Mouse (Mus musculus) heart, embryonic 12.5 days (tissue): ENCODE data around the gene 0610010K14Rik. TPM values are rescaled to one million over a fixed set of nuclear protein-coding genes. Genes with fewer than 3 reads are reported as not detected.

Experiments used
- ATAC-seq: fragments of 200-750 bp; cut with Nextera tagmentation; 2 replicates; pipeline ENCODE4 v1.8.0; 2017; ENCODE audit warnings: moderate TSS enrichment, moderate library complexity; ENCODE audit not compliant: insufficient number of reproducible peaks, low FRiP score
- H3K27ac ChIP-seq: fragments of 300-500 bp; sonication (generic); 2 replicates; pipeline ENCODE4 v1.5.1; 2016; ENCODE audit warnings: mild to moderate bottlenecking, moderate library complexity; ENCODE audit not compliant: poor library complexity, severe bottlenecking
- H3K27me3 ChIP-seq: fragments of 300-500 bp; sonication (generic); replicated peaks from 2 replicates; pipeline ENCODE4 v1.6.1; 2016; ENCODE audit warnings: mild to moderate bottlenecking, moderate library complexity
- H3K36me3 ChIP-seq: fragments of 300-500 bp; sonication (generic); 2 replicates; pipeline ENCODE4 v1.6.1; 2016; ENCODE audit warnings: mild to moderate bottlenecking, moderate library complexity
- H3K4me1 ChIP-seq: fragments of 300-500 bp; sonication (generic); replicated peaks from 2 replicates; pipeline ENCODE4 v1.6.1; 2016; ENCODE audit warnings: mild to moderate bottlenecking
- H3K4me2 ChIP-seq: fragments of 300-500 bp; sonication (generic); 2 replicates; pipeline ENCODE4 v1.6.1; 2016; ENCODE audit warnings: mild to moderate bottlenecking, moderate library complexity
- H3K4me3 ChIP-seq: fragments of 300-500 bp; sonication (generic); 2 replicates; pipeline ENCODE4 v1.5.1; 2016; ENCODE audit warnings: mild to moderate bottlenecking
- H3K9ac ChIP-seq: fragments of 300-500 bp; sonication (generic); 2 replicates; pipeline ENCODE4 v1.6.1; 2016; ENCODE audit warnings: mild to moderate bottlenecking, moderate library complexity
- H3K9me3 ChIP-seq: fragments of 300-500 bp; sonication (generic); replicated peaks from 2 replicates; pipeline ENCODE4 v1.6.1; 2016; ENCODE audit warnings: mild to moderate bottlenecking, moderate library complexity
- WGBS: fragments of 180-500 bp; shearing (Covaris S2); methylation state at CpG from one replicate; pipeline ENCODE4 v1.1.7; 2016; 5-methylcytosine and 5-hydroxymethylcytosine counted together
- polyA plus RNA-seq: library from polyadenylated mRNA; unstranded; fragments of >200 nt; fragmentation: Nextera tagmentation; extraction: Ambion mirVana; gene quantifications from 2 replicates; pipeline ENCODE4 v1.2.1, GENCODE M21; 2016

The 0610010K14Rik gene
- polyA plus RNA-seq, 1 experiment from 2014 or later: 125 TPM

- no peak overlapping the region; the same call in 1 of the 2 replicates for H3K27ac ChIP-seq
- WGBS: 20% methylated on average over 27 of the region's 27 CpGs
- H3K9me3 ChIP-seq: no peaks in the 10 kb centered on the region
- peaks cover 56% of the 10 kb centered on the region for H3K4me1 ChIP-seq
- peak overlapping the region; percentile 51 for H3K4me3 ChIP-seq
- peak overlapping the region; percentile 70 for H3K4me2 ChIP-seq
- peak overlapping the region; percentile 64 for H3K9ac ChIP-seq
- H3K27me3 ChIP-seq: peaks cover 52% of the 10 kb centered on the region
- no peak for ATAC-seq
- H3K36me3 ChIP-seq: no peaks in the 10 kb centered on the region
These were observed 11.7 kb downstream of the 0610010K14Rik start for GRCm38 (mm10) chr11:70225798-70226601.

- no peaks in the 10 kb centered on the region for H3K36me3 ChIP-seq
- no peaks in the 10 kb centered on the region for H3K9me3 ChIP-seq
- no peak overlapping the region for H3K4me2 ChIP-seq
- peaks cover 54% of the 10 kb centered on the region for H3K4me1 ChIP-seq
- peak overlapping the region; percentile 69 for H3K27ac ChIP-seq
- H3K4me3 ChIP-seq: no peak overlapping the region
- peaks cover 47% of the 10 kb centered on the region for H3K27me3 ChIP-seq
- H3K9ac ChIP-seq: no peak overlapping the region
- ATAC-seq: no peak
- WGBS: 62% methylated on average over 9 of the region's 9 CpGs
These were observed 14.0 kb downstream of the 0610010K14Rik start for GRCm38 (mm10) chr11:70223724-70224123.

GRCm38 (mm10) chr11:70221603-70222500 is 15.9 kb downstream of the 0610010K14Rik start:
- peaks cover 42% of the 10 kb centered on the region for H3K27me3 ChIP-seq

GRCm38 (mm10) chr11:70220731-70221602 is 16.7 kb downstream of the 0610010K14Rik start, which contains the start of gene Slc16a13:
Gene Slc16a13 (minus strand): TSS chr11:70221064.
- H3K9ac ChIP-seq: peak within 1 kb of the TSS; percentile 79
- H3K27me3 ChIP-seq: peaks cover 42% of the 10 kb centered on the region
- peak; percentile 93 for ATAC-seq
- peak within 1 kb of the TSS; percentile 94 for H3K27ac ChIP-seq
- H3K4me2 ChIP-seq: peak within 1 kb of the TSS; percentile 92
- peaks cover 40% of the 10 kb centered on the region for H3K4me1 ChIP-seq
- H3K9me3 ChIP-seq: no peaks in the 10 kb centered on the region
- under 1% methylated on average over 28 of the region's 28 CpGs for WGBS
- no peaks in the 10 kb centered on the region for H3K36me3 ChIP-seq
- H3K4me3 ChIP-seq: peak within 1 kb of the TSS; percentile 53

More at GRCm38 (mm10) chr11:70221603-70222500, 15.9 kb downstream of the 0610010K14Rik start:
- Histone ChIP-seq H3K4me3 (peak overlapping the region; percentile 53), H3K4me2 (peak overlapping the region; percentile 92), H3K36me3 (no peaks in the 10 kb centered on the region), H3K9ac (peak overlapping the region; percentile 72), H3K4me1 (peaks cover 49% of the 10 kb centered on the region), H3K9me3 (no peaks in the 10 kb centered on the region), H3K27ac (peak overlapping the region; percentile 94)
- WGBS: 9% methylated on average over 14 of the region's 14 CpGs
- peak; percentile 82 for ATAC-seq

- peaks cover 43% of the 10 kb centered on the region for H3K27me3 ChIP-seq
- ATAC-seq: no peak
These were observed 17.4 kb downstream of the 0610010K14Rik start for GRCm38 (mm10) chr11:70220323-70220722.

GRCm38 (mm10) chr11:70219873-70220272 is 17.8 kb downstream of the 0610010K14Rik start:
- Histone ChIP-seq H3K36me3 (no peaks in the 10 kb centered on the region), H3K9me3 (no peaks in the 10 kb centered on the region), H3K9ac (peak overlapping the region; percentile 79), H3K4me1 (peaks cover 45% of the 10 kb centered on the region), H3K4me2 (peak overlapping the region; percentile 92), H3K4me3 (peak overlapping the region; percentile 53), H3K27ac (peak overlapping the region; percentile 94; the same call in 1 of the 2 replicates), H3K27me3 (peaks cover 43% of the 10 kb centered on the region)
- 60% methylated on average over 7 of the region's 7 CpGs for WGBS
- no peak for ATAC-seq

More at GRCm38 (mm10) chr11:70220323-70220722, 17.4 kb downstream of the 0610010K14Rik start:
- H3K4me3 ChIP-seq: peak overlapping the region; percentile 53
- H3K27ac ChIP-seq: peak overlapping the region; percentile 94
- H3K4me1 ChIP-seq: peaks cover 40% of the 10 kb centered on the region
- peak overlapping the region; percentile 79 for H3K9ac ChIP-seq
- WGBS: under 1% methylated on average over 24 of the region's 24 CpGs
- H3K9me3 ChIP-seq: no peaks in the 10 kb centered on the region
- H3K4me2 ChIP-seq: peak overlapping the region; percentile 92
- no peaks in the 10 kb centered on the region for H3K36me3 ChIP-seq

GRCm38 (mm10) chr11:70218741-70219470 is 18.8 kb downstream of the 0610010K14Rik start:
- 89% methylated on average over 15 of the region's 15 CpGs for WGBS
- ATAC-seq: no peak
- H3K27ac ChIP-seq: no peak overlapping the region
- peaks cover 48% of the 10 kb centered on the region for H3K4me1 ChIP-seq
- H3K36me3 ChIP-seq: no peaks in the 10 kb centered on the region
- no peak overlapping the region for H3K4me3 ChIP-seq
- H3K9ac ChIP-seq: 0 out of 2 replicates have a peak overlapping the region, but pooled peaks have one; percentile 18
- peak overlapping the region; percentile 27; the same call in 1 of the 2 replicates for H3K4me2 ChIP-seq
- H3K9me3 ChIP-seq: no peaks in the 10 kb centered on the region
- peaks cover 50% of the 10 kb centered on the region for H3K27me3 ChIP-seq

GRCm38 (mm10) chr11:70218039-70218438 is 19.7 kb downstream of the 0610010K14Rik start:
- no peak for ATAC-seq
- H3K9ac ChIP-seq: no peak overlapping the region
- WGBS: 61% methylated on average over 4 of the region's 4 CpGs
- H3K4me3 ChIP-seq: no peak overlapping the region
- H3K36me3 ChIP-seq: no peaks in the 10 kb centered on the region
- no peak overlapping the region for H3K27ac ChIP-seq
- H3K27me3 ChIP-seq: peaks cover 58% of the 10 kb centered on the region
- no peaks in the 10 kb centered on the region for H3K9me3 ChIP-seq
- H3K4me1 ChIP-seq: peaks cover 48% of the 10 kb centered on the region
- no peak overlapping the region for H3K4me2 ChIP-seq

- Histone ChIP-seq H3K4me3 (no peak overlapping the region), H3K27ac (no peak overlapping the region), H3K4me2 (no peak overlapping the region), H3K4me1 (peaks cover 38% of the 10 kb centered on the region), H3K9me3 (no peaks in the 10 kb centered on the region), H3K9ac (no peak overlapping the region), H3K27me3 (peaks cover 72% of the 10 kb centered on the region), H3K36me3 (no peaks in the 10 kb centered on the region)
- 49% methylated on average over 3 of the region's 3 CpGs for WGBS
- no peak for ATAC-seq
These were observed 21.6 kb downstream of the 0610010K14Rik start for GRCm38 (mm10) chr11:70216103-70216502.

- H3K4me3 ChIP-seq: peak overlapping the region; percentile 40; the same call in 1 of the 2 replicates
- peaks cover 37% of the 10 kb centered on the region for H3K4me1 ChIP-seq
- ATAC-seq: no peak
- H3K27me3 ChIP-seq: peaks cover 77% of the 10 kb centered on the region
- H3K27ac ChIP-seq: no peak overlapping the region
- 14% methylated on average over 22 of the region's 22 CpGs for WGBS
- no peak overlapping the region for H3K9ac ChIP-seq
- H3K9me3 ChIP-seq: no peaks in the 10 kb centered on the region
- H3K36me3 ChIP-seq: no peaks in the 10 kb centered on the region
- H3K4me2 ChIP-seq: peak overlapping the region; percentile 72
These were observed 22.4 kb downstream of the 0610010K14Rik start for GRCm38 (mm10) chr11:70215301-70215700.
